Mouse (Mus musculus): ENCODE measurements at regions not wholly inside any gene's neighbourhood (a gene's known extent, or its start where the extent isn't known, plus 50 kb on each side); places are given as distances from the start of the nearest gene placed in this dataset.

DNA sequence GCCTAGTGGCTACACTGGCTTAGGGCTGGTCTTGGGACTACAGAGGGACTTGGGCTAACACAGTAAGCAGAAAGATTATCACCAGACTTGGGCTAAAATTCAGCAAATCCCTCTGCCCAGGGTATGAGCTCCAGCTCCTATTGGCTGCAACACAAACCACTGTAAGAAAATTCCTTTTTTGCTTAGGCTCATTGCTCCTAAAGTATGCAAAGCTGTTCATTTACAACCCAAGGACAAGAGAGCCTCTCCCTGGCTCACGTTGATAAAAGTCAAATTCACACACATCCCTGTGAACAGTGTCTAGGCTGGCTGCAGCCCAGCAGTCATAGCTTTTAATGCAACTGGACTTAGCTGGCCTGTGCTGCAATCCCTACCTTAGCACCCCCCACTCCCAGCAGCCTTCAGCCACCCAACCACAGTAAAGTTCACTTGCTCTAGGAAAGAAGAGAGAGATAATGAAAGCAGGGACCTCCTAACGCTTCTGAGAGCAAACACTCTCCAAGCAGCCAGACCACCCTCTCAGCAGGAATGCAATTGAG lies 247.6 kb downstream of the Tgfb2 start:
- Histone ChIP-seq H3K27ac (ENCODE audit: low read depth, low read length) (no peak overlapping the region), H3K27me3 (ENCODE audit: insufficient read depth, low read length) (no peaks in the 10 kb centered on the region), H3K4me2 (ENCODE audit: low read depth) (no peak overlapping the region), H3K9me3 (ENCODE audit: low read length) (no peaks in the 10 kb centered on the region), H3K36me3 (ENCODE audit: insufficient read depth) (no peaks in the 10 kb centered on the region), H3K4me1 (ENCODE audit: insufficient read depth) (no peaks in the 10 kb centered on the region), H3K9ac (no peak overlapping the region), H3K4me3 (ENCODE audit: low read depth, low read length) (no peak overlapping the region)
- DNase-seq (no peak), ATAC-seq (no peak)
- 35% methylated on average over 2 of the region's 2 CpGs for WGBS
- TF ChIP-seq CTCF (IDR thresholded peaks at IDR 0.05; ENCODE audit: low read depth), result no peak

DNA sequence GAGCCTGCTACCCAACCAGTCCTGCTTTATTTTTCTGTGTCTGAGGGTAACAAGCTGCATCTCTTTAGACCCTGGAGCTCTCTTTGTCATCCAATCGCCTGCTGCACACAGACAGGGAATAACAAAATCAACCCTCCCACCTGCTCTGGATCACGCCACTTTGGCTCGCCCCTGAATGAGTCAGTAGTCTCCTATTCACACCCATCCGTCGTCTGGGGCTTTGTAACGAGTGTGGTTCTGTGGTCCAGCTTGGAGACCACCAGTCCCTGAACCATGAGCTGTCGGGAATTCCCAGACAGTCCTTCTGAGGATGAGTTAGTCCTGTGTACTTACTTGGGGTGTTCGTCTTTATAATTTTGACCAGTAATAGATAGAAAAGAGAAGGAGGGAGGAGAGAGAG lies 248.7 kb downstream of the Tgfb2 start:
- no peak overlapping the region for H3K4me3 ChIP-seq (ENCODE audit: low read depth, low read length)
- DNase-seq (no peak), ATAC-seq (no peak)
- H3K4me1 ChIP-seq (ENCODE audit: insufficient read depth), result no peaks in the 10 kb centered on the region
- H3K9me3 ChIP-seq (ENCODE audit: low read length), result no peaks in the 10 kb centered on the region
- H3K4me2 ChIP-seq (ENCODE audit: low read depth), result no peak overlapping the region
- no peaks in the 10 kb centered on the region for H3K36me3 ChIP-seq (ENCODE audit: insufficient read depth)
- H3K27me3 ChIP-seq (ENCODE audit: insufficient read depth, low read length), result no peaks in the 10 kb centered on the region
- TF ChIP-seq CTCF (IDR thresholded peaks at IDR 0.05; ENCODE audit: low read depth), result no peak
- 51% methylated on average over 8 of the region's 8 CpGs for WGBS
- no peak overlapping the region for H3K9ac ChIP-seq
- H3K27ac ChIP-seq (ENCODE audit: low read depth, low read length), result no peak overlapping the region

DNA sequence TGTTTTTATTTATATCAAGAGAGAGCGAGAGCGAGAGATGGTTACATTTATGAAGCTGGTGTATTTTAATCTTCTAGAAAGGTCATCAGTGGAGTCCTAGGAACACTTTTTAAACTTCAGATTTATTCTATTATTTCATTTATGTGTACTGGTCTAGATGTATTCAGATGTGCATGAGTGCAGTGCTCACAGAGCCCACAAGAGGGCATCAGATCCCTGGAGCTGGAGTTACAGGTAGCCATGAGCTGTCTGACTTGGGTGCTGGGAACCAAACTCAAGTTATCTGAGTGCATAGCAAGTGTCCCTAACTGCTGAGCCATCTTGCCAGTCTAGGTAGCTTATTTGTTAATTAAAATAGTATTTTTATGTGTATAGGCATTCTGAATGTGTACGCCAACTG lies 249.7 kb downstream of the Tgfb2 start:
- WGBS, result 98% methylated on average over 3 of the region's 3 CpGs
- no peak overlapping the region for H3K4me3 ChIP-seq (ENCODE audit: low read depth, low read length)

DNA sequence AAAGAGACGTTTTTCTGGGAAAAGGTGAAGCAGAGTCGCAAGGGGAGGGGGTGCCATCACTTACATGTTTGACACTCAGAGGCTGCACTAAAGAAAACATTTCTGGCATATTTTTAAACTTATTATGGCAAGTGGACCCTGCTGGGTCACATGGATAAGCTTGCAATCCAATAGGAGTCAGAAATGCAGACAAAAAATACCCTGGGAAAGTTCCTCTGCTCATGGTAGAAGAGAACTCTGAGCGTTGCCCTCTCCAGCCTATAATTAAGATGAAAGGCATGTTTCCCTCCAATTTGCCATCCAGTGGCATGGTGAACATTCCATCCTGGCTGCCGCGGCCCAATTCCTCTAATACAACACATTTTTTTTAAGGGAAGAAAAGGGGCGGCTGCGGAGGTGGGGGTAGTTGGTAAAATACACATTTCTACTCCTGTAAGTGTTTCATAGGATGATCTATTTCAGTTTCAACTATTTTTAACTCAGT lies 250.6 kb downstream of the Tgfb2 start:
- no peak for TF ChIP-seq CTCF (IDR thresholded peaks at IDR 0.05; ENCODE audit: low read depth)
- no peak for DNase-seq
- no peak overlapping the region for H3K27ac ChIP-seq (ENCODE audit: low read depth, low read length)
- 83% methylated on average over 7 of the region's 7 CpGs for WGBS
- no peaks in the 10 kb centered on the region for H3K36me3 ChIP-seq (ENCODE audit: insufficient read depth)
- no peaks in the 10 kb centered on the region for H3K4me1 ChIP-seq (ENCODE audit: insufficient read depth)
- no peak for ATAC-seq
- no peak overlapping the region for H3K4me2 ChIP-seq (ENCODE audit: low read depth)
- no peak overlapping the region for H3K4me3 ChIP-seq (ENCODE audit: low read depth, low read length)
- no peak overlapping the region for H3K9ac ChIP-seq
- no peaks in the 10 kb centered on the region for H3K27me3 ChIP-seq (ENCODE audit: insufficient read depth, low read length)
- no peaks in the 10 kb centered on the region for H3K9me3 ChIP-seq (ENCODE audit: low read length)

More for the DNA sequence above, 249.7 kb downstream of the Tgfb2 start:
- DNase-seq, result no peak
- Histone ChIP-seq H3K9ac (no peak overlapping the region), H3K27ac (ENCODE audit: low read depth, low read length) (no peak overlapping the region), H3K9me3 (ENCODE audit: low read length) (no peaks in the 10 kb centered on the region), H3K27me3 (ENCODE audit: insufficient read depth, low read length) (no peaks in the 10 kb centered on the region), H3K4me2 (ENCODE audit: low read depth) (no peak overlapping the region), H3K36me3 (ENCODE audit: insufficient read depth) (no peaks in the 10 kb centered on the region), H3K4me1 (ENCODE audit: insufficient read depth) (no peaks in the 10 kb centered on the region)
- peak; percentile 37 for TF ChIP-seq CTCF (IDR thresholded peaks at IDR 0.05; ENCODE audit: low read depth)
- ATAC-seq, result no peak

DNA sequence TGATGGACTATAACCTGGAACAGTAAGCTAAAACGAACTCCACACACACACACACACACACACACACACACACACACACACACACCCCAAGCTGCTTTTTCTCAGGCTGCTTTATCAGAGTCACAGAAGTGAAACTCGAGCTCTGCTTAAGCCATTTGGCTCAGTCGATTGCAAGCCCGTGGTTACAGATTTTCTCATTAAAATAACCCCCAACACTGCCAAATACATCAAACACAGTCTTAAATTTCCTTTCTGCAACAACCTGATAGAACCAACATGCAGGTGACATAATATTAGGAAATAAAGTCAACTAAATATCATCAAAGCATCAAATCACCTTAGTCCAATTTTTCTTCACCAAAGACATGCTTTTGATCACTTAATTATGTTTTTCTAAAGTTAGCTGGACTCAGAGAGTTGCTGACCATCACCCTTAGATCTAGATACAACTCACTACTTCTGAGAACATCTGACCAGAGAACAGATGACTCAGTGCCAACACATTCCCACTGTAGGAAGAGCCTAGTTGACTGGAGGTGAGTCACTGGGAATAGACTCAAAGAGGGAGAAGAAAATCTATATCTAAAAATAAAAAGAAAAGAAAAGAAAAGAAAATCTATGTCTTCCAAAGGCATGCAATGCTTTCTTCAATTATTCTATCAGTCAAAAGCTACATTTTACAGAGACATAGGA lies 251.2 kb downstream of the Tgfb2 start:
- Histone ChIP-seq H3K4me1 (ENCODE audit: insufficient read depth) (no peaks in the 10 kb centered on the region), H3K4me2 (ENCODE audit: low read depth) (no peak overlapping the region), H3K9ac (no peak overlapping the region), H3K36me3 (ENCODE audit: insufficient read depth) (no peaks in the 10 kb centered on the region), H3K27ac (ENCODE audit: low read depth, low read length) (no peak overlapping the region), H3K9me3 (ENCODE audit: low read length) (no peaks in the 10 kb centered on the region), H3K27me3 (ENCODE audit: insufficient read depth, low read length) (no peaks in the 10 kb centered on the region), H3K4me3 (ENCODE audit: low read depth, low read length) (no peak overlapping the region)
- ATAC-seq (no peak), DNase-seq (no peak)
- 57% methylated on average over 4 of the region's 4 CpGs for WGBS
- TF ChIP-seq CTCF (IDR thresholded peaks at IDR 0.05; ENCODE audit: low read depth), result no peak

DNA sequence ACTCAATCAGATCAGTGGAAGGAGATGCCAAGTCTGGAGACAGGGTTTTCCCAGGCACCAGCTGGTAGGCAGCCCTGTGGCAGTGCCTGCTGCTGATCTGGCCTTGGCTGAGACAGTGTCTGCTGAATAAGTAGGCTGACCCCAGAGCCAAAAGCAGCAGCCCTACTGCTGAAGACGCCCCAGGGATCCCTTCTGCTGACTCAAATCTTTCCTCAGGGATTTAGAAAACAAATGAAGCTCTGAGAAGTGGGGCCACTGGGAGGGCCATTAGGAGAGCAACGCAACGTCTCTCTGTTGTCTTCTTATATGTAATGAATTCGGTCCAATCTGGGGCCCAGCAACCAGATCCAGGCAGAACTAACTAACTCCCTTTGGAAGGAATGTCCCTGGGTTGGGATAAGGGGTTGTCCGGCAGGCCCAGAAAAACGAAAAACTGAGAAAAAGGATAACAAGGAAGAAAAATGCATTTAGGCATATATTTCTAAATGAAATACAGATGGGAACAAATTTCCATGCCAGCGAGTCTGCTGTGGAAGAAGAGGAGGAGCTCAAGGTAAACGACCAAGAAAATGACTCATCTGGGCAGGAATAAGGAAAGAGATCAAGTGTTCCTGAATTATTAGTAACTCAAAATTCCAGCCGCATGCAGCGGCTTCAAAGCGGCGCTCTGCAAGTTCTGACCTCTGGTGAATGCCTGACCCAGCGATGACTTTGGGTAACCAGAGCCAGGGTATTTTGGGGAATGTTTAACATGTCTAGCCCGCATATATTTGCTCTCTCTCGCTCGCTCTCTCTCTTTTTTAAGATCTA lies 256.7 kb downstream of the Tgfb2 start:
- peak; percentile 41 for DNase-seq
- no peaks in the 10 kb centered on the region for H3K36me3 ChIP-seq (ENCODE audit: insufficient read depth)
- no peak overlapping the region for H3K9ac ChIP-seq
- no peak for TF ChIP-seq CTCF (IDR thresholded peaks at IDR 0.05; ENCODE audit: low read depth)
- no peak overlapping the region for H3K4me2 ChIP-seq (ENCODE audit: low read depth)
- no peaks in the 10 kb centered on the region for H3K9me3 ChIP-seq (ENCODE audit: low read length)
- no peaks in the 10 kb centered on the region for H3K27me3 ChIP-seq (ENCODE audit: insufficient read depth, low read length)
- H3K4me1 ChIP-seq (ENCODE audit: insufficient read depth), result no peaks in the 10 kb centered on the region
- no peak overlapping the region for H3K4me3 ChIP-seq (ENCODE audit: low read depth, low read length)
- peak; percentile 50; the same call in 1 of the 2 replicates for ATAC-seq
- no peak overlapping the region for H3K27ac ChIP-seq (ENCODE audit: low read depth, low read length)
- WGBS, result 47% methylated on average over 16 of the region's 16 CpGs

DNA sequence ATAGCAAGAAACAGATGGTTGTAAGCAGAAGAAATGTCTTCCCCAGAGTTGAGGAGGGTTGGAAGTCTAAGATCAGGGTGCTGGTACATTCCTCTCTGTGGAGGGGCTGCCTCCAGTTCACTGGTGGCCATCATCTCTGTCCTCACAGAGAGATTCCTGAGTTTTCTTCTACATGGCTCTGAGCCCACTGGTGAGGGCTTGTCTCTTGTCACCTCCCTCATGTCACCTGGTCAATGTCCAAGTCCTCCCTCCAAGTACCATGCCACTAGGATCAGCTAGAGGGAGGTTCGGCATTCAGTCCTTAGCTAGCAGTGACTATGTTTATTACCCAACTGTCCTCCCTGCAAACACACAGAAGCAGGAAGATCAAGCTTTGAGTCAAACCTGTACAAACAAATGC lies 258.3 kb downstream of the Tgfb2 start:
- Histone ChIP-seq H3K9ac (no peak overlapping the region), H3K27me3 (ENCODE audit: insufficient read depth, low read length) (no peaks in the 10 kb centered on the region), H3K4me2 (ENCODE audit: low read depth) (no peak overlapping the region), H3K27ac (ENCODE audit: low read depth, low read length) (no peak overlapping the region), H3K9me3 (ENCODE audit: low read length) (no peaks in the 10 kb centered on the region), H3K4me1 (ENCODE audit: insufficient read depth) (no peaks in the 10 kb centered on the region), H3K4me3 (ENCODE audit: low read depth, low read length) (no peak overlapping the region), H3K36me3 (ENCODE audit: insufficient read depth) (no peaks in the 10 kb centered on the region)
- WGBS, result 74% methylated on average over 1 of the region's 1 CpGs
- TF ChIP-seq CTCF (IDR thresholded peaks at IDR 0.05; ENCODE audit: low read depth), result no peak
- no peak for DNase-seq
- no peak for ATAC-seq
